Mouse (Mus musculus): ENCODE results near the gene Mcemp1. TPM values are rescaled to one million over a fixed set of nuclear protein-coding genes. Genes with fewer than 3 reads are reported as not detected.

Gene Mcemp1
- not detected for polyA plus RNA-seq (2014; fragmentation: Illumina TruSeq; extraction: RNeasy Lipid Tissue Mini Kit (QIAGEN cat#74804); ENCODE audit: low read depth, low replicate concordance)

DNA sequence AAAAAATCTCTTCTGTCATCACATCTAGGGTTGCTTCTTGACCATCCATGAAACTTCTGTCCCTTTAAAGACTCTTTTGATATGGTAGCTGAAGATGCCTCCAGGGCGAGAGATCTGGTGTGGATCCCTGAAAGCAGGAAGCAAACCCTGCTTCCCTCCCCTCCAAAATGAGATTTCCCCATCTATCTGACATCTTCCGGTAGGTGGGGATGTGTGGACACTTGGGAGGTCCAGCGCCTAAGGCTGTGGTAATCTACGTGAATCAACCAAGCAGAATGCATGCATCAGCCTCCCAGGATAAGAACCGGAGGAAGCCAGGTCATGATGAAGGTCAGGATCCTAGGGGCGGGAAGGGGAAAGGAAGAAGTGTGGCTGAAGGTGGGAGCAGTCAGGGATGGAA, at the start of gene Mcemp1:
Gene Mcemp1, plus strand, starts transcription at position 248 of the 400 bp plus-strand sequence.

GRCm38 (mm10) chr8:3621199-3621970, 44.2 kb upstream of the Mcemp1 start, which contains the start of the genes Xab2 and Pet100:
Gene Xab2, minus strand, starts transcription at chr8:3621316.
Gene Pet100, plus strand, starts transcription at chr8:3621548.

GRCm38 (mm10) chr8:3625445-3625844, 40.1 kb upstream of the Mcemp1 start, which contains the start of gene Pcp2:
Gene Pcp2, minus strand, starts transcription at chr8:3625545.

GRCm38 (mm10) chr8:3630647-3631477, 34.7 kb upstream of the Mcemp1 start, which contains the start of gene Stxbp2:
Gene Stxbp2, plus strand, starts transcription at chr8:3630955.

GRCm38 (mm10) chr8:3655526-3655925, 10.0 kb upstream of the Mcemp1 start, which contains the start of gene Retn:
Gene Retn, plus strand, starts transcription at chr8:3655770.

GRCm38 (mm10) chr8:3671980-3672491, 6.5 kb downstream of the Mcemp1 start, which contains the start of gene Fcor:
Gene Fcor, minus strand, starts transcription at chr8:3672362.

GRCm38 (mm10) chr8:3676131-3676992, 10.8 kb downstream of the Mcemp1 start, which contains the start of gene Trappc5:
Gene Trappc5, plus strand, starts transcription at chr8:3676299.

GRCm38 (mm10) chr8:3694121-3694520, 28.6 kb downstream of the Mcemp1 start, which contains the start of gene Fcer2a:
Gene Fcer2a, minus strand, starts transcription at chr8:3694175.

Other genes with a start within 250 kb of the Mcemp1 start
- 3.4 TPM for gene Pex11g, start 198.1 kb upstream of the Mcemp1 start, polyA plus RNA-seq (2014; fragmentation: Illumina TruSeq; extraction: RNeasy Lipid Tissue Mini Kit (QIAGEN cat#74804); ENCODE audit: low read depth, low replicate concordance)
- 29.3 TPM for gene Tex45, start 194.9 kb upstream of the Mcemp1 start, polyA plus RNA-seq (2014; fragmentation: Illumina TruSeq; extraction: RNeasy Lipid Tissue Mini Kit (QIAGEN cat#74804); ENCODE audit: low read depth, low replicate concordance)
- 0.27 TPM for gene Zfp358, start 172.6 kb upstream of the Mcemp1 start, polyA plus RNA-seq (2014; fragmentation: Illumina TruSeq; extraction: RNeasy Lipid Tissue Mini Kit (QIAGEN cat#74804); ENCODE audit: low read depth, low replicate concordance)
- 6.4 TPM for gene Mcoln1, start 165.3 kb upstream of the Mcemp1 start, polyA plus RNA-seq (2014; fragmentation: Illumina TruSeq; extraction: RNeasy Lipid Tissue Mini Kit (QIAGEN cat#74804); ENCODE audit: low read depth, low replicate concordance)
- gene Pnpla6, start 150.4 kb upstream of the Mcemp1 start, polyA plus RNA-seq (2014; fragmentation: Illumina TruSeq; extraction: RNeasy Lipid Tissue Mini Kit (QIAGEN cat#74804); ENCODE audit: low read depth, low replicate concordance): 1.8 TPM
- gene C330021F23Rik, start 97.8 kb upstream of the Mcemp1 start, polyA plus RNA-seq (2014; fragmentation: Illumina TruSeq; extraction: RNeasy Lipid Tissue Mini Kit (QIAGEN cat#74804); ENCODE audit: low read depth, low replicate concordance): not detected
- gene Camsap3, start 78.5 kb upstream of the Mcemp1 start, polyA plus RNA-seq (2014; fragmentation: Illumina TruSeq; extraction: RNeasy Lipid Tissue Mini Kit (QIAGEN cat#74804); ENCODE audit: low read depth, low replicate concordance): 2.1 TPM
- gene Xab2, start 44.4 kb upstream of the Mcemp1 start, polyA plus RNA-seq (2014; fragmentation: Illumina TruSeq; extraction: RNeasy Lipid Tissue Mini Kit (QIAGEN cat#74804); ENCODE audit: low read depth, low replicate concordance): 1.1 TPM
- gene Pet100, start 44.2 kb upstream of the Mcemp1 start, polyA plus RNA-seq (2014; fragmentation: Illumina TruSeq; extraction: RNeasy Lipid Tissue Mini Kit (QIAGEN cat#74804); ENCODE audit: low read depth, low replicate concordance): 37.0 TPM
- gene Pcp2, start 40.2 kb upstream of the Mcemp1 start, polyA plus RNA-seq (2014; fragmentation: Illumina TruSeq; extraction: RNeasy Lipid Tissue Mini Kit (QIAGEN cat#74804); ENCODE audit: low read depth, low replicate concordance): not detected
- 20.9 TPM for gene Stxbp2, start 34.8 kb upstream of the Mcemp1 start, polyA plus RNA-seq (2014; fragmentation: Illumina TruSeq; extraction: RNeasy Lipid Tissue Mini Kit (QIAGEN cat#74804); ENCODE audit: low read depth, low replicate concordance)
- gene Retn, start 10.0 kb upstream of the Mcemp1 start, polyA plus RNA-seq (2014; fragmentation: Illumina TruSeq; extraction: RNeasy Lipid Tissue Mini Kit (QIAGEN cat#74804); ENCODE audit: low read depth, low replicate concordance): 1.1 TPM
- not detected for gene Fcor, start 6.6 kb downstream of the Mcemp1 start, polyA plus RNA-seq (2014; fragmentation: Illumina TruSeq; extraction: RNeasy Lipid Tissue Mini Kit (QIAGEN cat#74804); ENCODE audit: low read depth, low replicate concordance)
- gene Trappc5, start 10.5 kb downstream of the Mcemp1 start, polyA plus RNA-seq (2014; fragmentation: Illumina TruSeq; extraction: RNeasy Lipid Tissue Mini Kit (QIAGEN cat#74804); ENCODE audit: low read depth, low replicate concordance): 3.2 TPM
- gene Fcer2a, start 28.4 kb downstream of the Mcemp1 start, polyA plus RNA-seq (2014; fragmentation: Illumina TruSeq; extraction: RNeasy Lipid Tissue Mini Kit (QIAGEN cat#74804); ENCODE audit: low read depth, low replicate concordance): 0.27 TPM
- 10.7 TPM for gene Clec4g, start 54.9 kb downstream of the Mcemp1 start, polyA plus RNA-seq (2014; fragmentation: Illumina TruSeq; extraction: RNeasy Lipid Tissue Mini Kit (QIAGEN cat#74804); ENCODE audit: low read depth, low replicate concordance)
- 0.18 TPM for gene Cd209a, start 83.2 kb downstream of the Mcemp1 start, polyA plus RNA-seq (2014; fragmentation: Illumina TruSeq; extraction: RNeasy Lipid Tissue Mini Kit (QIAGEN cat#74804); ENCODE audit: low read depth, low replicate concordance)
- gene Cd209e, start 188.6 kb downstream of the Mcemp1 start, polyA plus RNA-seq (2014; fragmentation: Illumina TruSeq; extraction: RNeasy Lipid Tissue Mini Kit (QIAGEN cat#74804); ENCODE audit: low read depth, low replicate concordance): not detected
- gene Cd209d, start 212.8 kb downstream of the Mcemp1 start, polyA plus RNA-seq (2014; fragmentation: Illumina TruSeq; extraction: RNeasy Lipid Tissue Mini Kit (QIAGEN cat#74804); ENCODE audit: low read depth, low replicate concordance): not detected

Data from testis, adult 10 weeks (tissue).